Mouse (Mus musculus) stomach, postnatal 0 days (tissue): ENCODE measurements around the gene Gm12248.

Experiments
- CTCF ChIP-seq: IDR thresholded peaks from 2 replicates; pipeline ENCODE4 v1.5.1; 2016; ENCODE audit warnings: antibody characterized with exemption, low read depth, mild to moderate bottlenecking, moderate library complexity
- EP300 ChIP-seq: optimal IDR thresholded peaks from 2 replicates; pipeline ENCODE3; 2016; ENCODE audit warnings: antibody characterized with exemption

- TF ChIP-seq CTCF, result no peak
- TF ChIP-seq EP300, result no peak
Measured at GRCm38 (mm10) chr11:58095561-58095960, 2.6 kb upstream of the Gm12248 start.
